Mouse (Mus musculus) erythroblast, embryonic 14.5 days (primary cell): Measurements from ENCODE around the gene 1700014D04Rik. TPM values are rescaled to one million over a fixed set of nuclear protein-coding genes. Genes with fewer than 3 reads are reported as not detected.

Experiments used
- H3K27me3 ChIP-seq: 2 replicates; pipeline ENCODE4 v1.6.1; 2012; ENCODE audit warnings: inconsistent platforms; ENCODE audit not compliant: control insufficient read depth
- H3K36me3 ChIP-seq: 2 replicates; pipeline ENCODE4 v1.6.1; 2012; ENCODE audit warnings: mild to moderate bottlenecking, inconsistent platforms; ENCODE audit not compliant: control insufficient read depth
- H3K4me1 ChIP-seq: 2 replicates; pipeline ENCODE4 v1.6.1; 2012; ENCODE audit warnings: inconsistent platforms; ENCODE audit not compliant: control insufficient read depth
- H3K4me3 ChIP-seq: replicated peaks from 2 replicates; pipeline ENCODE3; 2012; ENCODE audit warnings: moderate library complexity, mild to moderate bottlenecking, inconsistent platforms
- H3K9me3 ChIP-seq: 2 replicates; pipeline ENCODE4 v1.6.1; 2012; ENCODE audit warnings: low read length, inconsistent platforms, mixed read lengths; ENCODE audit not compliant: control insufficient read depth
- GATA1 ChIP-seq: IDR thresholded peaks from 2 replicates; pipeline ENCODE4 v1.6.1; 2012; ENCODE audit warnings: low read length, inconsistent platforms, mixed read lengths
- TAL1 ChIP-seq: IDR thresholded peaks from 3 replicates; pipeline ENCODE4 v1.6.1; 2012; ENCODE audit warnings: low read length, inconsistent platforms, mixed read lengths
- polyA plus RNA-seq: library from polyadenylated mRNA; stranded (reverse); fragments of >175 nt; gene quantifications from 2 replicates; pipeline ENCODE4 v1.2.3, GENCODE M21; 2012

1700014D04Rik gene
- polyA plus RNA-seq, 1 experiment, result not detected

DNA sequence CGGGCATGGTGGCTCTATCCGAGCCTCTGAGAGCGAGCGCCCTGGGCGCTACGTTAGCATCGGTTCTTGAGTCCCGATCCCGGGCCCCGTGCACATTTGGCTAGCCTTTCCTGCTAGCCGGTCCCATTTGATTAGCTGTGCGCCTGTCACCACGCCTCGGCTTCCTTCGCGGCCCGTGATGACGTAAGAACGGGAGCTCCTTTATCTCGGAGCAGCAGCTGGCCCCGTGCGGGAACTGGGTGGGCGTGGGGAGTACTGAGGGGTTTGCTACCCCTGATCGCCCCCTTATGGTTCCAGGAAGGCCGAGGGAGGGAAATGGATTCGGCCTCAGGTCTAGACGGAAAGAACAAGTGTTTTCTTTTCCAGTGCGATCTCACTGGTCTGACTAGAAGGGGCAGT lies 23.6 kb upstream of the 1700014D04Rik start:
- Histone ChIP-seq H3K36me3 (peaks cover 92% of the 10 kb centered on the region), H3K9me3 (no peaks in the 10 kb centered on the region), H3K27me3 (no peaks in the 10 kb centered on the region), H3K4me1 (peaks cover 79% of the 10 kb centered on the region), H3K4me3 (peak overlapping the region; percentile 100)
- peak; percentile 98 for TF ChIP-seq TAL1
- TF ChIP-seq GATA1, result peak; percentile 87

DNA sequence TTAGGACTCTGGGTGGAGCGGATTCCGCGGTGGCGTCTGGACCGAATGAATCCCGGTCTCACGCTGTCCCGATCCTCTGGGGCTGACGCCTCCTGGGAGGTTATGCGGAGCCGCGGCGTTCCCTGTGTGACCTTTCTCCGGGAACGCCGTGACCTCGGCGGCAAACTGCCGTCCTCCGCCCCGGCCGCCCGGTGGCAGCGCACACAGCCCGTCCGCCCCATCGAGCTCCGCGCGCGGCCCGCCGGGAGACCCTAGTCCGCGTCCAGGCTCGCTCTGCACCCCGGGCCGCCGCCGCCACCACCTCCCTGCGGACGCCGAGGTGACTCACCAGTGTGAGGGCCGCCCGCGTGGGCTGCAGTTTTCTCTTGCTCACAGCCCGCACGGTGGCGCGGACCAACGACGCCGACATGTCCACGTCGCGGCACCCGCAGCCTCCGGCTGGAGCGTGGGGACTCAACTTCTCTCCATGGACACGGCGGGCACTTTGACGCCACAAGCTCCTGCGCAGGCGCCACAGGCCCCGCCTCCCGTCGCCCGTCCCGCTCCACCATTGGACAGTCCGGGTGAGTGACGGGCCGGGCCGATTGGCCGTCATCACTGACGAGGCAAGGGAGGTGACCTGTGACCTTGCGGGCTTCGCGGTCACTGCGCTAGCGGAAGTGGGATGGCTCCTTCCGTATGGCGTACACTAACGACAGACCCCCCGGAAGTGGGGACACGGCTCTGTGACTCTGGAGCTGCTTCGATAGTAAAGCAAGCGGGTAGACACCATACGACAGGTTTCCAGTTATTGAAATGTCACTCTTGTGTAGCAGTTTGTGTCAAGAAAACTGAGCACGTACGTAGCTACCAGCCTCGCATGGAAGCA lies 23.0 kb upstream of the 1700014D04Rik start, which contains the start of gene Isca1:
Gene Isca1 (minus strand): TSS at position 515 of the 868 bp plus-strand sequence.
- peaks cover 76% of the 10 kb centered on the region for H3K4me1 ChIP-seq
- H3K4me3 ChIP-seq, result peak within 1 kb of the TSS; percentile 100
- TF ChIP-seq TAL1 (no peak), GATA1 (no peak)
- no peaks in the 10 kb centered on the region for H3K9me3 ChIP-seq
- peaks cover 91% of the 10 kb centered on the region for H3K36me3 ChIP-seq
- no peaks in the 10 kb centered on the region for H3K27me3 ChIP-seq

DNA sequence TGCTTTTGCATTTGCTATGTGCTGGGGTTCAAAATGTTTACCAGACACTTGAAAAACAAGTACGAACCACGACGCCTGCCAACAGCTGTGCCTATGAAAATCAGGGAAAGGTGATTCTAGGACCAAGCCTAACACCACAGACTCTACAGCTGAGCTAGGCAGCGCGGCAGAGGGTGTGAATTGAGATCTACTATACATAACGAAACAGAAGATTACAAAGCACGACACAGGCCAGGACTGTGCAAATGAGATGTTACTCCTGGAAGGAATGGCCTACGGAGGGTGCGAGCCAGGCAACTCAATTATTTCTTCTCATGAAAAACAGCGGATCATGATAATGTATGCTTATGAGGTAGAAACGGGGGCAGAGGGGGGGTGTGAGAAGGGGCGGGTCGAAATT lies 22.0 kb upstream of the 1700014D04Rik start:
- Histone ChIP-seq H3K27me3 (no peaks in the 10 kb centered on the region), H3K9me3 (no peaks in the 10 kb centered on the region), H3K4me3 (peak overlapping the region; percentile 100), H3K36me3 (peaks cover 91% of the 10 kb centered on the region), H3K4me1 (peaks cover 80% of the 10 kb centered on the region)
- no peak for TF ChIP-seq TAL1
- TF ChIP-seq GATA1, result no peak

- Histone ChIP-seq H3K27me3 (no peaks in the 10 kb centered on the region), H3K4me3 (peak overlapping the region; percentile 100), H3K9me3 (0 out of 2 replicates have a peak, but pooled peaks cover 2% of the 10 kb centered on the region), H3K4me1 (peaks cover 80% of the 10 kb centered on the region), H3K36me3 (peaks cover 91% of the 10 kb centered on the region)
- TF ChIP-seq GATA1, result no peak
- no peak for TF ChIP-seq TAL1
These were observed 20.4 kb upstream of the 1700014D04Rik start for GRCm38 (mm10) chr13:59766786-59767515.

DNA sequence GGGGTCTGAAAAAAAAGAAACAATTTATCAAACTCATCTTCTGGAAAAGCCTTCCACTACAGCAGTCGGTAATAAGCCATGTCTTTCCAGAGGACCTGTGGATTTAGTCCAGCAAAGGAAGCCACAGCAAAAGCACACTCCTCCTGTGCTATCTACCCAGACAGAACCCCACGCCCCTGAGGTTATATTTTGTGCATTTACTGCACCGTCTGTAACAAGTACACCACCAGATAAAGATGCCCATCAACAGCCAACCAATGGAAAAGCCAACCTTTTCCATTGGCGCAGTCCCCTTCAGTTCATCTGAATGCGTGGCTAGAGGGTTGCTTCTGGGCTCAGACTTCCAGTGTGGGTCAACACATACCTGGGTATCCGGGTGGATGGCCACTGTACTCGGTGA lies 16.2 kb upstream of the 1700014D04Rik start:
- Histone ChIP-seq H3K36me3 (peaks cover 97% of the 10 kb centered on the region), H3K4me3 (peak overlapping the region; percentile 49), H3K4me1 (peaks cover 79% of the 10 kb centered on the region), H3K27me3 (no peaks in the 10 kb centered on the region), H3K9me3 (0 out of 2 replicates have a peak, but pooled peaks cover 2% of the 10 kb centered on the region)
- TF ChIP-seq GATA1, result peak; percentile 47
- peak; percentile 44; the same call in 2 of the 3 replicates for TF ChIP-seq TAL1

DNA sequence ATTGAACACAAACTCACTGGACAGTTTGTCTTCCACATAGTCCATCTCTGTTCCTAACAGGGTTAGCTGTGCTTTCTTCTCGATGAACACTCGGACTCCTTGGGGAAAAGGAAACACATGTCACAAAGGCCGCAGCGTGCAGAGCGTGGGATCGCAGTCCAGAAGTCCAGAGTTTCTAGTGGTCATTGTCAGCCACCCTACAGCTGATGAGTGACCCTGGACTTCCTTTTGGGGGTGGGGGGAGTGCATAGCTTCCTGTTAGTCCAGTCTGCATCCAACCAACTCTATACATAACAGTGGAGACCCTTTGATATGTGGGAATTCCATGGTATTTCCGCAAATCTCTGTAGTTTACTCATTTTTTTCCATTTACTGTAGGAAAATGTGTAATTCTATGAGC lies 10.4 kb upstream of the 1700014D04Rik start:
- H3K4me1 ChIP-seq, result peaks cover 35% of the 10 kb centered on the region

GRCm38 (mm10) chr13:59750310-59750709 lies 3.8 kb upstream of the 1700014D04Rik start:
- TF ChIP-seq GATA1, result no peak
- no peak for TF ChIP-seq TAL1
- Histone ChIP-seq H3K4me3 (no peak overlapping the region), H3K27me3 (peaks cover 31% of the 10 kb centered on the region), H3K9me3 (peaks cover 6% of the 10 kb centered on the region), H3K4me1 (peaks cover 23% of the 10 kb centered on the region), H3K36me3 (peaks cover 34% of the 10 kb centered on the region)

More for the DNA sequence above, 10.4 kb upstream of the 1700014D04Rik start:
- peaks cover 2% of the 10 kb centered on the region; the same call in 1 of the 2 replicates for H3K9me3 ChIP-seq
- TF ChIP-seq GATA1 (no peak), TAL1 (no peak)
- H3K27me3 ChIP-seq, result no peaks in the 10 kb centered on the region
- H3K4me3 ChIP-seq, result no peak overlapping the region
- H3K36me3 ChIP-seq, result peaks cover 96% of the 10 kb centered on the region

- no peaks in the 10 kb centered on the region for H3K36me3 ChIP-seq
- peaks cover 3% of the 10 kb centered on the region for H3K9me3 ChIP-seq
- peaks cover 27% of the 10 kb centered on the region for H3K4me1 ChIP-seq
- TF ChIP-seq TAL1 (no peak), GATA1 (no peak)
- H3K4me3 ChIP-seq, result no peak overlapping the region
- peaks cover 37% of the 10 kb centered on the region for H3K27me3 ChIP-seq
These were observed 388 bp downstream of the 1700014D04Rik start for GRCm38 (mm10) chr13:59746164-59746563.

- H3K9me3 ChIP-seq, result peaks cover 3% of the 10 kb centered on the region
- H3K4me3 ChIP-seq, result no peak overlapping the region
- H3K27me3 ChIP-seq, result peaks cover 37% of the 10 kb centered on the region
- TF ChIP-seq GATA1, result no peak
- TF ChIP-seq TAL1, result no peak
- peaks cover 31% of the 10 kb centered on the region for H3K4me1 ChIP-seq
- peaks cover 3% of the 10 kb centered on the region for H3K36me3 ChIP-seq
These were observed 1.1 kb downstream of the 1700014D04Rik start for GRCm38 (mm10) chr13:59745462-59745861.
